Mouse (Mus musculus) hindbrain, embryonic 12.5 days (tissue): ENCODE measurements around the gene Mogat2. TPM values are rescaled to one million over a fixed set of nuclear protein-coding genes. Genes with fewer than 3 reads are reported as not detected.

ENCODE experiments used
- ATAC-seq: fragments of 200-750 bp; cut with Nextera tagmentation; 2 replicates; pipeline ENCODE4 v1.8.0; 2017; ENCODE audit warnings: moderate TSS enrichment; ENCODE audit not compliant: low FRiP score
- H3K27ac ChIP-seq: fragments of 300-500 bp; sonication (generic); 2 replicates; pipeline ENCODE4 v1.5.1; 2016; ENCODE audit warnings: mild to moderate bottlenecking
- H3K27me3 ChIP-seq: fragments of 300-500 bp; sonication (generic); 2 replicates; pipeline ENCODE4 v1.6.1; 2016; ENCODE audit warnings: mild to moderate bottlenecking
- H3K36me3 ChIP-seq: fragments of 300-500 bp; sonication (generic); 2 replicates; pipeline ENCODE4 v1.6.1; 2016; ENCODE audit warnings: mild to moderate bottlenecking
- H3K4me1 ChIP-seq: fragments of 300-500 bp; sonication (generic); 2 replicates; pipeline ENCODE4 v1.6.1; 2016
- H3K4me2 ChIP-seq: fragments of 300-500 bp; sonication (generic); replicated peaks from 2 replicates; pipeline ENCODE4 v1.6.1; 2016; ENCODE audit warnings: mild to moderate bottlenecking
- H3K4me3 ChIP-seq: fragments of 300-500 bp; sonication (generic); 2 replicates; pipeline ENCODE4 v1.5.1; 2016; ENCODE audit warnings: mild to moderate bottlenecking
- H3K9ac ChIP-seq: fragments of 300-500 bp; sonication (generic); 2 replicates; pipeline ENCODE4 v1.6.1; 2016; ENCODE audit warnings: mild to moderate bottlenecking, moderate library complexity
- H3K9me3 ChIP-seq: fragments of 300-500 bp; sonication (generic); replicated peaks from 2 replicates; pipeline ENCODE4 v1.6.1; 2016; ENCODE audit warnings: mild to moderate bottlenecking
- WGBS: fragments of 180-500 bp; shearing (Covaris S2); methylation state at CpG from one replicate; pipeline ENCODE4 v1.1.7; 2016; 5-methylcytosine and 5-hydroxymethylcytosine counted together
- polyA plus RNA-seq: library from polyadenylated mRNA; unstranded; fragments of >200 nt; fragmentation: Nextera tagmentation; extraction: Ambion mirVana; gene quantifications from 2 replicates; pipeline ENCODE4 v1.2.1, GENCODE M21; 2016

The Mogat2 gene
- polyA plus RNA-seq, 1 experiment from 2014 or later: 6.3 TPM

DNA sequence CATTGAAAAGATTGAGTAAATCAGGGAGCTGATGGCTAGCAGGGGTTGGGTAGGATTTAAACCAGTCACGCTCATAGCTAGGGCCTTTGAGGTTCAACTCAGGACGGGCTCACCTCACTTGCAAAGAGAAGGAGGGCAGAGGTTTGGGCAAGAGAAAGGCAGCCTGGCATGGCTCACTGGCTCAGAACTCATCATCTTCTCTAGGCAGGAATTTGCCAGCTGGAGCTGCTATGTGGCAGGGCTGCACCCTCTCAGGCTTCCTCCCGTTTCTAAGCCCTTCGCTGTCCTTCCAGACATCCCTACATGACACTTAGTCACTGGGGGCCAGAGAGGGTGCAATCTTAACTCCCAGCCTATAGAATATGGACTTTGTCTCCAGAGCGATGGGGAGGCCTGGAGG is 51.0 kb downstream of the Mogat2 start:
- Histone ChIP-seq H3K27me3 (peaks cover 14% of the 10 kb centered on the region), H3K4me3 (no peak overlapping the region), H3K27ac (no peak overlapping the region), H3K4me2 (no peak overlapping the region), H3K9ac (no peak overlapping the region), H3K36me3 (no peaks in the 10 kb centered on the region), H3K4me1 (peaks cover 5% of the 10 kb centered on the region; the same call in 1 of the 2 replicates), H3K9me3 (no peaks in the 10 kb centered on the region)
- WGBS: 89% methylated on average over 5 of the region's 5 CpGs
- ATAC-seq: no peak

DNA sequence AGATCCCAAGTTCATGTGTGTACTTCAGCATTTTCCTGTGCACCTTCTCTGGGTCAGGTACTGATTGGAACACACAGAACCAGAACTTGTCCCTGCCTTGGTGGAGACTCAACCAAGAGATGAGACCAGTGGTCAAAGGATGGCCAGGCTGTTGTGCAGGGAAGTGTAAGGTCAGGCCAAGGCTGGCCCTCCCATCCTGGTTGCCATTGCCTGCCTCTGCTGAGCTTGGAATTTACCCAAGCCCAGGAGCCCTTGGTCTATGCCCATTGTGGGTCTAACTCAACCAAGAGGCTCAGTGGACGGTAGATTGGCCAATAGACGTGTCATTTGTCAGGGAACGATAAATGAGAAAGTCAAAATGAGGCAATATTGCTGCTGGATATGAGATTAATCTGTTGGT is 53.0 kb downstream of the Mogat2 start:
- Histone ChIP-seq H3K36me3 (no peaks in the 10 kb centered on the region), H3K4me2 (no peak overlapping the region), H3K9me3 (no peaks in the 10 kb centered on the region), H3K4me3 (no peak overlapping the region), H3K4me1 (peaks cover 17% of the 10 kb centered on the region; the same call in 1 of the 2 replicates), H3K27ac (no peak overlapping the region), H3K27me3 (peaks cover 14% of the 10 kb centered on the region), H3K9ac (no peak overlapping the region)
- 88% methylated on average over 3 of the region's 3 CpGs for WGBS
- ATAC-seq: no peak

GRCm38 (mm10) chr7:99183751-99184150 is 54.7 kb downstream of the Mogat2 start:
- peak overlapping the region; percentile 91; the same call in 1 of the 2 replicates for H3K4me2 ChIP-seq
- H3K27ac ChIP-seq: no peak overlapping the region
- no peak overlapping the region for H3K4me3 ChIP-seq
- no peaks in the 10 kb centered on the region for H3K36me3 ChIP-seq
- H3K27me3 ChIP-seq: peaks cover 14% of the 10 kb centered on the region
- ATAC-seq: no peak
- H3K4me1 ChIP-seq: peaks cover 17% of the 10 kb centered on the region; the same call in 1 of the 2 replicates
- no peak overlapping the region for H3K9ac ChIP-seq
- WGBS: 69% methylated on average over 6 of the region's 6 CpGs
- H3K9me3 ChIP-seq: no peaks in the 10 kb centered on the region

GRCm38 (mm10) chr7:99182432-99183172 is 55.8 kb downstream of the Mogat2 start, which contains the start of gene Dgat2:
Gene Dgat2, minus strand, starts transcription at chr7:99182719.
- Histone ChIP-seq H3K27me3 (peaks cover 14% of the 10 kb centered on the region), H3K4me3 (peak within 1 kb of the TSS; percentile 79), H3K9me3 (no peaks in the 10 kb centered on the region), H3K4me2 (peak within 1 kb of the TSS; percentile 91), H3K36me3 (no peaks in the 10 kb centered on the region), H3K27ac (peak within 1 kb of the TSS; percentile 79), H3K4me1 (peaks cover 17% of the 10 kb centered on the region; the same call in 1 of the 2 replicates), H3K9ac (peak within 1 kb of the TSS; percentile 88)
- under 1% methylated on average over 63 of the region's 63 CpGs for WGBS
- ATAC-seq: peak; percentile 94

- no peak overlapping the region for H3K27ac ChIP-seq
- WGBS: 20% methylated on average over 14 of the region's 14 CpGs
- peak overlapping the region; percentile 91 for H3K4me2 ChIP-seq
These were observed 56.6 kb downstream of the Mogat2 start for GRCm38 (mm10) chr7:99181619-99182431.

DNA sequence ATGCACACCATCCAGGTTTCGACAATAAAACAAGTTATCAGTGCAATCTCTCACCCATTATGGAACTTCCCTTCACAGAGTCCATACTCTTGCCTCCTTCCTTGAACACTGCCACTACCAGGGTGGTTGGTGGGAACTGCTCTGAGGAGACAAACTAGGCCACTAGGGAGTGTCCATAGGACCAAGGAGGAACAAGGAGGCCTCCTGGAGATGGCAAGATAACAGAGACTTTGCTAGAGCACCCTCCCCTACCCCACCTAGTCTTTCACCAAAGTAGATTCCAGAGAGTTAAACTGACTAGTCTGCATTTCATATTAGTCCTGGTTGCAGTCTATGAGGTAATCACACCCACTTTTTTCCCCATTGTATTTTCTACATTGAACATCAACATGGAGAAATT is 58.3 kb downstream of the Mogat2 start:
- ATAC-seq: no peak
- Histone ChIP-seq H3K4me3 (no peak overlapping the region), H3K36me3 (no peaks in the 10 kb centered on the region), H3K9ac (no peak overlapping the region), H3K4me1 (peaks cover 17% of the 10 kb centered on the region; the same call in 1 of the 2 replicates), H3K27me3 (peaks cover 12% of the 10 kb centered on the region), H3K27ac (no peak overlapping the region), H3K4me2 (no peak overlapping the region), H3K9me3 (no peaks in the 10 kb centered on the region)
- WGBS: 83% methylated on average over 1 of the region's 1 CpGs

More at GRCm38 (mm10) chr7:99181619-99182431, 56.6 kb downstream of the Mogat2 start:
- Histone ChIP-seq H3K9ac (peak overlapping the region; percentile 88), H3K27me3 (peaks cover 14% of the 10 kb centered on the region), H3K4me1 (peaks cover 17% of the 10 kb centered on the region; the same call in 1 of the 2 replicates), H3K36me3 (no peaks in the 10 kb centered on the region), H3K4me3 (peak overlapping the region; percentile 79), H3K9me3 (no peaks in the 10 kb centered on the region)
- no peak; the same call in 1 of the 2 replicates for ATAC-seq

- no peaks in the 10 kb centered on the region for H3K9me3 ChIP-seq
- no peaks in the 10 kb centered on the region for H3K36me3 ChIP-seq
- 86% methylated on average over 9 of the region's 9 CpGs for WGBS
- no peak overlapping the region for H3K27ac ChIP-seq
- H3K4me2 ChIP-seq: no peak overlapping the region
- no peak overlapping the region for H3K9ac ChIP-seq
- ATAC-seq: no peak
- no peak overlapping the region for H3K4me3 ChIP-seq
- peaks cover 17% of the 10 kb centered on the region; the same call in 1 of the 2 replicates for H3K4me1 ChIP-seq
- peaks cover 7% of the 10 kb centered on the region for H3K27me3 ChIP-seq
These were observed 59.1 kb downstream of the Mogat2 start for GRCm38 (mm10) chr7:99179271-99179670.

GRCm38 (mm10) chr7:99177386-99177785 is 61.0 kb downstream of the Mogat2 start:
- no peak for ATAC-seq
- 63% methylated on average over 5 of the region's 5 CpGs for WGBS

GRCm38 (mm10) chr7:99175666-99176065 is 62.8 kb downstream of the Mogat2 start:
- H3K27ac ChIP-seq: no peak overlapping the region
- 90% methylated on average over 9 of the region's 9 CpGs for WGBS
- no peak overlapping the region for H3K4me2 ChIP-seq
- no peaks in the 10 kb centered on the region for H3K36me3 ChIP-seq
- H3K4me3 ChIP-seq: no peak overlapping the region
- H3K27me3 ChIP-seq: no peaks in the 10 kb centered on the region
- no peaks in the 10 kb centered on the region for H3K9me3 ChIP-seq
- peaks cover 2% of the 10 kb centered on the region; the same call in 1 of the 2 replicates for H3K4me1 ChIP-seq
- no peak for ATAC-seq
- H3K9ac ChIP-seq: no peak overlapping the region

More at GRCm38 (mm10) chr7:99177386-99177785, 61.0 kb downstream of the Mogat2 start:
- Histone ChIP-seq H3K9ac (no peak overlapping the region), H3K36me3 (no peaks in the 10 kb centered on the region), H3K4me3 (no peak overlapping the region), H3K4me1 (peaks cover 13% of the 10 kb centered on the region; the same call in 1 of the 2 replicates), H3K4me2 (no peak overlapping the region), H3K27me3 (no peaks in the 10 kb centered on the region), H3K27ac (no peak overlapping the region), H3K9me3 (no peaks in the 10 kb centered on the region)

GRCm38 (mm10) chr7:99175118-99175517 is 63.3 kb downstream of the Mogat2 start:
- Histone ChIP-seq H3K9ac (no peak overlapping the region), H3K9me3 (no peaks in the 10 kb centered on the region), H3K27ac (no peak overlapping the region), H3K27me3 (no peaks in the 10 kb centered on the region), H3K4me1 (no peaks in the 10 kb centered on the region), H3K36me3 (no peaks in the 10 kb centered on the region), H3K4me2 (no peak overlapping the region), H3K4me3 (no peak overlapping the region)
- WGBS: 89% methylated on average over 11 of the region's 11 CpGs
- no peak for ATAC-seq

- Histone ChIP-seq H3K4me2 (no peak overlapping the region), H3K36me3 (no peaks in the 10 kb centered on the region), H3K4me1 (no peaks in the 10 kb centered on the region), H3K27me3 (no peaks in the 10 kb centered on the region), H3K4me3 (no peak overlapping the region), H3K9me3 (no peaks in the 10 kb centered on the region), H3K27ac (no peak overlapping the region), H3K9ac (no peak overlapping the region)
- WGBS: 84% methylated on average over 4 of the region's 4 CpGs
- ATAC-seq: no peak
These were observed 64.4 kb downstream of the Mogat2 start for GRCm38 (mm10) chr7:99174006-99174405.

DNA sequence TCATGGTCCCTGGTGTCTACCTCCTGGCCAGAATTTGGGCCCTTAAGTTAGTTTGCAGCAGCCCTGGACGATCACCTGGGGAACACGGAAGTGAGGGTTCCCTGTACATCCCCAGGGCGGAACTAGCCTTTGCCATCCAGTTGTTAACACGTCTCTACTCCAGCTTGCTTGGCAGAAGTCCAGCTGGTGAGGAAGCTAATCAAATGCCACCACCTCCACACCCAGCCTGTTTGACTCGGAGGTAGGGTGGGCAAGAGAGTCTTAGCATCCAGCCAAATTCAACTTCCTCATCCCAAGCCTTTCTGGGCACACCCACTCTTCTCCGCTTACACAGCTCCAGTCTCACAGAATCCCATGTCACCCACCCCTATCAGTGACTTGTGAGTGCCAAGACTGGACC is 65.5 kb downstream of the Mogat2 start:
- H3K36me3 ChIP-seq: no peaks in the 10 kb centered on the region
- no peak overlapping the region for H3K4me3 ChIP-seq
- no peaks in the 10 kb centered on the region for H3K9me3 ChIP-seq
- no peak for ATAC-seq
- no peaks in the 10 kb centered on the region for H3K4me1 ChIP-seq
- H3K9ac ChIP-seq: no peak overlapping the region
- H3K4me2 ChIP-seq: no peak overlapping the region
- no peak overlapping the region for H3K27ac ChIP-seq
- H3K27me3 ChIP-seq: no peaks in the 10 kb centered on the region
- WGBS: 95% methylated on average over 6 of the region's 6 CpGs
